Mouse (Mus musculus): ENCODE measurements around the gene Evc2.

DNA sequence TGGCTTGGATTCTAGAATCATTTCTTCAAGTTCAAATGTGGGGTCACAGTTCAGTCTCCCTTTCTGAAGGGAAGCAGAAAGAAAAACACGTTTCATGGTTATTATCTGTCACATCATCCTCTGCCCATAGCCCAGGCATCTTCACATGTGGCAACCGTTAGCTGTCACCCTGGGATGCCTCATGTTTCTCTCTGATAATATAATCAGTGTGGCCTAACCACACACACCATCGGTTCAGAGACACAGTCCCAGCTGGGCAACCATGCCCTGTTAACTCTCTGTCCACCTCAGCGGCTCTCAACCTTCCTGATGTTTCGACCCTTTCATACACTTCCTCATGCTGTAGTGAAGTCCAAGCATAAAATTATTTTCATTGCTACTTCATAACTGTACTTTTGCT, 118.9 kb downstream of the Evc2 start:
- TF ChIP-seq CTCF (IDR thresholded peaks at IDR 0.05; ENCODE audit: low read depth) (no peak), EP300 (IDR thresholded peaks at IDR 0.05; ENCODE audit: low read depth) (peak; percentile 91)
